Mouse (Mus musculus): ENCODE measurements around the gene Pla2g4f. TPM values are rescaled to one million over a fixed set of nuclear protein-coding genes. Genes with fewer than 3 reads are reported as not detected.

Pla2g4f gene
- total RNA-seq (2021): not detected

- DNase-seq: no peak
- intact Hi-C loops (cut with DNase I): no loop called here
These were observed at the start of gene Pla2g4f for GRCm38 (mm10) chr2:120313976-120314375. TSS of gene Pla2g4f (minus strand) at chr2:120314165.

- intact Hi-C loops (cut with DNase I): no loop called here
- no peak for DNase-seq
These were observed 46.5 kb upstream of the Pla2g4f start for GRCm38 (mm10) chr2:120360425-120360824.

- peak; percentile 92 to 96 for DNase-seq
- intact Hi-C loops (cut with DNase I): no loop called here
These were observed 39.0 kb upstream of the Pla2g4f start, which contains the start of gene Vps39 for GRCm38 (mm10) chr2:120352682-120353646. TSS of gene Vps39 (minus strand) at chr2:120353137.

- DNase-seq: no peak
- intact Hi-C loops (cut with DNase I): no loop called here
These were observed 37.4 kb upstream of the Pla2g4f start for GRCm38 (mm10) chr2:120351321-120351720.

GRCm38 (mm10) chr2:120348120-120348519, 34.2 kb upstream of the Pla2g4f start:
- intact Hi-C loops (cut with DNase I): no loop called here
- peak; percentile 42 to 43 for DNase-seq

GRCm38 (mm10) chr2:120341741-120342140, 27.8 kb upstream of the Pla2g4f start:
- intact Hi-C loops (cut with DNase I): no loop called here
- DNase-seq: no peak

GRCm38 (mm10) chr2:120337886-120338285, 23.9 kb upstream of the Pla2g4f start:
- DNase-seq: no peak
- intact Hi-C loops (cut with DNase I): no loop called here

GRCm38 (mm10) chr2:120331575-120331974, 17.6 kb upstream of the Pla2g4f start:
- intact Hi-C loops (cut with DNase I): no loop called here
- DNase-seq: no peak

GRCm38 (mm10) chr2:120315077-120315476, 1.1 kb upstream of the Pla2g4f start:
- DNase-seq: no peak
- intact Hi-C loops (cut with DNase I): no loop called here

- intact Hi-C loops (cut with DNase I): no loop called here
- DNase-seq: no peak
These were observed 522 bp upstream of the Pla2g4f start for GRCm38 (mm10) chr2:120314487-120314886.

GRCm38 (mm10) chr2:120312276-120312825, 1.6 kb downstream of the Pla2g4f start:
- intact Hi-C loops (cut with DNase I): no loop called here
- DNase-seq: no peak

GRCm38 (mm10) chr2:120304113-120304512, 9.9 kb downstream of the Pla2g4f start:
- DNase-seq: peak; percentile 16 to 22
- intact Hi-C loops (cut with DNase I): no loop called here

- intact Hi-C loops (cut with DNase I): no loop called here
- no peak for DNase-seq
These were observed 12.9 kb downstream of the Pla2g4f start for GRCm38 (mm10) chr2:120301076-120301475.

- intact Hi-C loops (cut with DNase I): no loop called here
These were observed 14.1 kb downstream of the Pla2g4f start for GRCm38 (mm10) chr2:120299866-120300265.

GRCm38 (mm10) chr2:120296160-120296559, 17.8 kb downstream of the Pla2g4f start:
- intact Hi-C loops (cut with DNase I): no loop called here
- DNase-seq: no peak

More at GRCm38 (mm10) chr2:120299866-120300265, 14.1 kb downstream of the Pla2g4f start:
- DNase-seq: no peak

- DNase-seq: no peak
- intact Hi-C loops (cut with DNase I): no loop called here
These were observed 22.4 kb downstream of the Pla2g4f start for GRCm38 (mm10) chr2:120291471-120292078.

- intact Hi-C loops (cut with DNase I): no loop called here
- no peak for DNase-seq
These were observed 25.0 kb downstream of the Pla2g4f start, which contains the start of gene Pla2g4d for GRCm38 (mm10) chr2:120288995-120289394. TSS of gene Pla2g4d (minus strand) at chr2:120289197.

- no peak for DNase-seq
- intact Hi-C loops (cut with DNase I): no loop called here
These were observed 25.6 kb downstream of the Pla2g4f start for GRCm38 (mm10) chr2:120288401-120288800.

- DNase-seq: no peak
- intact Hi-C loops (cut with DNase I): no loop called here
These were observed 28.3 kb downstream of the Pla2g4f start for GRCm38 (mm10) chr2:120285639-120286038.

- DNase-seq: no peak
- intact Hi-C loops (cut with DNase I): loop anchor here (5.0 kb wide), 1 partner anchor 197 kb away; no protein-coding TSS in a partner anchor
These were observed 29.3 kb downstream of the Pla2g4f start for GRCm38 (mm10) chr2:120284705-120285104.

- intact Hi-C loops (cut with DNase I): loop anchor here (5.0 kb wide), 1 partner anchor 197 kb away; no protein-coding TSS in a partner anchor
These were observed 29.9 kb downstream of the Pla2g4f start for GRCm38 (mm10) chr2:120284094-120284493.

More at GRCm38 (mm10) chr2:120284094-120284493, 29.9 kb downstream of the Pla2g4f start:
- no peak for DNase-seq

Measured in heart, postnatal 10 days (tissue).